Mouse (Mus musculus) lung, postnatal 0 days (tissue): ENCODE measurements around the gene Spsb4.

Experiments used
- CTCF ChIP-seq: IDR thresholded peaks from 2 replicates; pipeline ENCODE4 v1.5.1; 2016; ENCODE audit warnings: antibody characterized with exemption, mild to moderate bottlenecking
- EP300 ChIP-seq: IDR thresholded peaks from 2 replicates; pipeline ENCODE4 v1.6.1; 2016; ENCODE audit warnings: antibody characterized with exemption, mild to moderate bottlenecking, control low read depth

DNA sequence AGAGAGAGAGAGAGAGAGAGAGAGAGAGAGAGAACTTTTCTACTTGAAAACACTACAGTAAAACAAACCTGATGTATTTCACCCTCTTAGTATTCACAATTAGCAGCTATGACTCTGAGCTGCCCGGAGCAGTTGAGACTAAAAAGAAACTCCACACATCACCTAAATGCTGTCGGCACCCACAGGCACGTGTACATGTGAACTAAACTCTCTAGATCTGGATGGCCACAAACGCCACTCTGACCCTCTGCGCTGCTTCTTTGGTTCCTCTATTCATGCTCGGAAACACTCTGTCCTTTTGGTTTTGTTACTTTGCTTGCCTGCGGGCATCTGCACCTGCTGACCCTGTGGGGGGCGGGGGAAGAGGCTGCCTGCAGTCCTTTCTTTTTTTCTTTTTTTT lies 23.0 kb upstream of the Spsb4 start:
- no peak for TF ChIP-seq CTCF
- no peak for TF ChIP-seq EP300
